Mouse (Mus musculus) stomach, embryonic 14.5 days (tissue): Measurements from ENCODE around the gene Lipa. TPM values are rescaled to one million over a fixed set of nuclear protein-coding genes. Genes with fewer than 3 reads are reported as not detected.

Source experiments
- polyA plus RNA-seq: library from polyadenylated mRNA; unstranded; fragments of >200 nt; fragmentation: Nextera tagmentation; extraction: Ambion mirVana; gene quantifications from 2 replicates; pipeline ENCODE4 v1.2.1, GENCODE M21; 2014

Gene Lipa
- polyA plus RNA-seq, 1 experiment from 2014 or later: 35.3 TPM

Other genes with a start within 250 kb of the Lipa start
- 2.4 and 3.1 TPM in 2 replicates for gene Fas, start 236.8 kb downstream of the Lipa start, polyA plus RNA-seq
- gene Ch25h, start 52.3 kb downstream of the Lipa start, polyA plus RNA-seq: 1.7 and 2.8 TPM in 2 replicates
- gene Ifit2, start 23.2 kb upstream of the Lipa start, polyA plus RNA-seq: 6.5 and 7.5 TPM in 2 replicates
- 0.53 and 0.78 TPM in 2 replicates for gene Ifit3, start 56.1 kb upstream of the Lipa start, polyA plus RNA-seq
- gene Ifit1bl1, start 74.5 kb upstream of the Lipa start, polyA plus RNA-seq: 0.18 TPM in 1 of 2 replicates, not detected in the other
- 0.36 TPM in 1 of 2 replicates, not detected in the other for gene Ifit3b, start 80.5 kb upstream of the Lipa start, polyA plus RNA-seq
- not detected in 2 replicates for gene Ifit1bl2, start 113.3 kb upstream of the Lipa start, polyA plus RNA-seq
- 0.28 and 0.54 TPM in 2 replicates for gene Ifit1, start 113.4 kb upstream of the Lipa start, polyA plus RNA-seq
- gene Slc16a12, start 219.8 kb upstream of the Lipa start, polyA plus RNA-seq: 2.7 and 4.1 TPM in 2 replicates